Mouse (Mus musculus) thymus, postnatal 36 days (tissue): ENCODE results near the gene Cep295.
"Not testable (repeated sequence)": the region's sequence is repeated elsewhere in the genome, so short reads cannot be mapped to it uniquely, and the experiment has no call there.

Experiments used
- DNase-seq, 2 experiments: peaks; one replicate each; pipeline ENCODE4 v3.0.0; 2022; ENCODE audit warnings: mixed read lengths in 2 of 2

Cep295 gene

GRCm38 (mm10) chr9:15357484-15358275 lies at the start of gene Cep295:
Cep295 (minus strand) TSS chr9:15357788.
- DNase-seq = peak; percentile 96

DNA sequence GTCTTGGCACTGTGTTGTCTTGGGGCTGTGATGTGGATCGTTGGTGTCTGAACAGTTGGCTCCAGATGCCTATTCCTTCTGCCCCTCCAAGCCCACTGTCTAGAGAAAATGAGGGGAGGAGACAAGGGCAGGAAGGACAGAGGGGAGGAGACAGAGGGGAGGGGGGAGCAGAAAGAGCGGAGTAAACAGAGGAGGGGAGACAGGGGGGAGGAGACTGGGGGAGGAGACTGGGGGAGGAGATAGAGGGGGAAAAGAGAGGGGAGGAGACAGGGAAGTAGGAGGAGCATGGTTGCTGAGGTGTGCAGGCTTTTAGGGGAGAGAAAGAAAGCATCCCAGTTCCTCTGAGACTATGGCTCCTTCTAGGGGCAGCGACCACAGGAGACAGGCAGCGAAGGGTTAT lies 40.0 kb upstream of the Cep295 start:
- no peak for DNase-seq

DNA sequence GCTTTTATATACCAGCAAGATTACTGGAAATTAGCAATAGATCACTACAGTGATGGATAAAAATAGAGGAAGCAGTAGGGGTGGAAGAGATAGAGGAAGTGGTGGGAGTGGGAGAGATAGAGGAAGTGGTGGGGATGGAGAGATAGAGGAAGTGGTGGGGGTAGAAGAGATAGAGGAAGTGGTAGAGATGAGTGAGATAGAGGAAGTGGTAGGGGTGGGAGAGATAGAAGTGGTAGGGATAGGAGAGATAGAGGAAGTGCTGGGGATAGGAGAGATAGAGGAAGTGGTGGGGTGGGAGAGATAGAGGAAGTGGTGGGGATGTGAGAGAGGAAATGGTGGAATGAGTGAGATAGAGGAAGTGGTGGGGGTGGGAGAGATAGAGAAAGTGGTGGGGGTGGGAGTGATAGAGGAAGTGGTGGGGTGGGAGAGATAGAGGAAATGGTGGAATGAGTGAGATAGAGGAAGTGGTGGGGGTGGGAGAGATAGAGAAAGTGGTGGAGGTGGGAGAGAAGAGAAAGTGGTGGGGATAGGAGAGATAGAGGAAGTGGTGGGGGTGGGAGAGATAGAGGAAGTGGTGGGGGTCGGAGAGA lies 37.9 kb upstream of the Cep295 start:
- DNase-seq = no peak

- DNase-seq = no peak
Measured at GRCm38 (mm10) chr9:15387075-15387643, 29.6 kb upstream of the Cep295 start.

- no peak for DNase-seq
Measured at GRCm38 (mm10) chr9:15384266-15384665, 26.7 kb upstream of the Cep295 start.

DNA sequence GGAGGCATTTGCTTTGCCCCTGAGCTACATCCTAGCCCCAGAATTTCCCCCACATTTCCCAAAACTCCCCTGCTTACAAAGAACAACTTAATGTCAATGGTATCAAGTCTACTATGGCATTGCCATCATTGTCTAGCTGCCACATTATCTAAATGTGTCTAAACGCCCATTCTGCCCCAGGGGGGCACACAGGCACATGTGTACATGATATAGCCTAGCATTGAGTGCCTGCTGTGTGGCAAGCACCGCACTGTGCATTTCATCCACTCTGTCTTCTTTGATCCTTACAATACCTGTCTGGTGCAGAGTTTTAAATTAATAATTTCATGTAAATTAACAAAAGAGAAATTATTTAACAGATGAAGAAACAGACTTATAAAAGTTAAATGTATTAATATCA lies 8.7 kb upstream of the Cep295 start:
- DNase-seq = no peak

GRCm38 (mm10) chr9:15365856-15366255 lies 8.3 kb upstream of the Cep295 start:
- DNase-seq = no peak

- DNase-seq = no peak
Measured at GRCm38 (mm10) chr9:15364843-15365242, 7.3 kb upstream of the Cep295 start.

DNA sequence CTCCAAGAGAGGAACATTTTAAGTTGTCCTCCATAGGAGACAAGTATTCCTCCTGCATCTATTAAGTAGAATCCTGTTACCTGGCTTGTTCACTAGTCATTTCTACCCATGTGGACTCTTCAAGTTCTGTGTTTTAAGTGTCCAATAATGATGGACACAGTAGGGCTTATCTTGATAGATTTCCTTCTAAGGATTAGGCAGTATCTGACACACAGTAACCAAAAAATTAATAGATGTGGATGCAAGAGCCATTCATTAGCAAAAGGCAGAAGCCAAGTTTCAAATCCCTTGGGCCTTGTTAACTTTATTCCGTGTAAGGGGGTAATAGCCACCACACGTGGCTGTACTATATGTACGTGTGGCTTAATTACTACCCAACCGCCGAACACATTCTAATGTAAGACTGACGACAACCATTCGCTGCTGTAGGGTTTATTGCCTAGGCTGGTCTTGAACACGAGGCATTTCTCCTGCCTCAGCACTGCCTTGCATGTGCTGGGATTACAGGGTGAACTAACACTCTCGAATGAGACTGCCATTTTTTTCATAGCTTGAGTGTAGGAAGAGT lies 588 bp downstream of the Cep295 start:
- no peak for DNase-seq

GRCm38 (mm10) chr9:15349925-15350324 lies 7.7 kb downstream of the Cep295 start:
- DNase-seq = no peak

DNA sequence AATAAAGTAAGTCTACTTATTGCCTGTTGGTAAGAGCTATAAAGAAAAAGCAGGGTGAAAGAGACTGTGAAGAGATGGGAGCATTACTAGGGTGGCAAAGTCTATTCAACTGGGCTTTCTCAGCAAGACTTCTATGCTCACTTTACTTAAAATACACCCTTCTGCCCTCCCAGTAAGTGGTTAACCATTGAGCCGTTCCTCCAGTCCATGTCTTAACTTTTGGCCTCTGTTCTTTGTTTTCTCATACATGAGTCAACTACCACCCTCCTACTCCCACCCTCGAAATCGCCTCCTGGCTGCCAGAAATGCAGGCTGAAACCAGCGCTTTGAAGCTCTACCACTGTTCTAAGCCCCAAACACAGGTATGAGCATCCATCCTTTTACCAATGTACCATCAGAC lies 19.8 kb downstream of the Cep295 start:
- no peak for DNase-seq

GRCm38 (mm10) chr9:15318170-15318742 lies 39.3 kb downstream of the Cep295 start:
- no peak for DNase-seq

DNA sequence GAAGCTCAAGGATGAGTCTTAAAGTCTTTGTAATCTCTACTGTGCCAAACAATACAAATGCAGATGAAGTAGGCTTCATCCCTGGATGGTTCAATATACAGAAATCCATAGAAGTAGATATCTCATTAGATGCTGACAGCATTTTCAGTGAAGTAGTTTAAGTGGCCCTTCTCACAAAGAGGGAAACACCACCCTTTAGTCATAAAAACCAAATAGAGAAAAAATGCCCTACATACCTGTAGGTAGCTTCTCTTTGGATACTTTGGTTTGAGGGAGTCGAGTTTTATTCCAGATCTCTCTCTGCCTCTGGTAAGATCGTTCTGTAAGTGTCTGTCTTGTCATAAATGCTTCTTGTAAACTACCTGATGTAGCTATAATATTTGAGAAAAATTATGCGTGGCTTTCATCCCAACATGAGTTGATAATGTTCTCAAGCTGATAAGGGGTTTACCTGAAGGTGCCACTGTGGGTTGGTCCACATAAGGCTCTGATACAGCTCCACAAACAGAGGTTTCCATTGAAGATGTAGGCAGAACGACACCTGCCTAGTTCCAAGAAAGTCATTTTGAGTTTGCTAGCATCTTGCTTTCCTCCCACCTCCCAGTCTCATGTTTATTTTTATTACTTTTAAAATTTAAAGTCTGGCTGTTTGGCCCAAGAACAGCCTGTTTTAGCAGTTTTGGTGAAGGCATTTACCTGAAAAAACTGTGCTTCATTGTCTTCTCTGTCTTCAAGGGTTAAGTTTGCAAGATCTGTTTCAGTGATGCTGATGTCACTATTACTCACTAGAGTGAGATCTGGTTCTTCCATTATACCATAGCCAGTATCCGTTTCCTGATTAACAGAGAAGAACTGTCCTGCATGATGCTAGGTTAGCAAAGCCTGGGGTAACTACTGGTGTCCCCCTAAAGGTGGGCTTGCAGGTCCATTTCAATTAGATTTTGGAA lies 40.1 kb downstream of the Cep295 start:
- no peak for DNase-seq

DNA sequence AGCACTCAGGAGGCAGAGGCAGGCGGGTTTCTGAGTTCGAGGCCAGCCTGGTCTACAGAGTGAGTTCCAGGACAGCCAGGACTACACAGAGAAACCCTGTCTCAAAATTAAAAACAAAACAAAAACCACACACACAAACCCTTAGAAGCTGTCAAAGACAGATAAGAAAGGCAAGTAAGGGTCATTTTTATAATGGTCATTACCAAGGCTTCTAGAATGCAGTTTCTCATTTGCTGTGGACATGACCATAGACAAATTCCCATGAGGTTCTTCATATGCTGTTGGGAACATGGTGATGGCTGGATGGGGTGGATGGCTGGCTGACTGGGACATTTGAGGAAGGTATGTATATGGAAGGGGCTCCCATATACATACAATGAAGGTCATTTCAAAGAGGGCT lies 41.3 kb downstream of the Cep295 start:
- not testable (repeated sequence) for DNase-seq

GRCm38 (mm10) chr9:15314619-15315018 lies 43.0 kb downstream of the Cep295 start:
- DNase-seq = no peak

DNA sequence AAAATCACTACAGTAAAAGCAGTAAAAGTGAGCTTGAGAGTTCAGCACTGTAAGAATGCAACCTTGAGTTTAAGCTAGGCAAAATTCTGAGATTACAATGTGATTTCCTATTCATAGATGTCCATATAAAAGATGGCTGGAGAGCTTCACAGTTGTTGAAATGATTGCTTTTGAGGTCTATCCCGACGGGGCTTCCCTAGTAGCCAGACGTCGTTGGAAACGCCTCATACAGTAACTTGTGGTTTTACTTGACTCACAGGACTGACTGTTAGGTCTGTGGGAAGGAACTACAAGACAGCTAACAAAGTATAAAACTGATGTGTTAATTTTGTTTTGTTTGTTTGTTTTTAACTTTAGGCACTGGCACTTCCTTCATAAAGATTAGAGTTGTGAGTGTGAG lies 44.0 kb downstream of the Cep295 start:
- DNase-seq = no peak

DNA sequence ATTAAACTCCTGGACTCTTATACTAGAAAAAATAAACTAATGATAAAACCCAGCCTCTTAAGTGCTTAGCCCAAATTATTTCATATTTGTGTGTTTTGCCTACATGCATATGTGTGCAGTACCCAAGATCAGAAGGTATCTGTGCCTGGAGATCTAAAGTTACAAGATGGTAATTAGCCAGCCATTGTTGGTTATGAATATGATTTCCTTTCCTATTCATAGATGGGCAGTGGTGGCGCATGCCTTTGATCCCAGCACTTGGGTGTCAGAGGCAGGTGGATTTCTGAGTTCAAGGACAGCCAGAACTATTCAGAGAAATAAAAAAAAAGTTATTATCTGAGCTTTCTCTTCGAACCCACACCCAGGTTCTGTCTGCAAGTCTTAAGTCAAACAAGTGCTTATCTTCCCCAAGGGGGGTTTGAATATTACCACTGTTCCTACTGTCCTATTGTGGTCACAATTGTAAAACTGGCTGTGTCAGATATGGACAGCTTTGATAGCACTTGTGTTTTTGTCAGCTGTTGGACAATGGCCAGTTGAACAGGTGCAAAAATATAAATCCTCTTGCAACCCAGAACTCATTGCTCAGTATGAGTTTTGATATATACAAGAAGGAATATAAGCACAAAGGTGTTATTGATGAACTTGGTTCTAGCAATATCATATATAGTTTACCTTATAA lies 45.4 kb downstream of the Cep295 start:
- DNase-seq = no peak

GRCm38 (mm10) chr9:15310179-15310578 lies 47.4 kb downstream of the Cep295 start:
- DNase-seq = no peak

DNA sequence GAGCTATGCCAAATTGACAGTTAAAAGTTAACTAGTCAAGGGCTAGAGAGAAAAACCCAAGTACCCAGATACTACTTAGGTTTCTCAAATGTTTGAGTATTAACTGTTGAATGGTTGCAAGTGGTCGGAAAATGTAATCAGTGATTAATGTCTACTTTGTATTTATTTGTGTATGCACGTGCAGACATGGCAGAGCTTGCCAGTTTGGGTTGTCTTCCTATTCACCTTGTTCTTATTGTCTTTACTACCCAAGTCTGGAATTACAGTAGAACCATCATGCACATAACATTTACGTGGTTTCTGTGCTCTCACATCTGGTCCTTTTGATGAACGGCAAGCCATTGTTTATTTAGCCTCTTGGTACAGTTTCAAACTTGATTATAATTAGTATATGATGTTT lies 48.2 kb downstream of the Cep295 start:
- DNase-seq = no peak

- no peak for DNase-seq
Measured at GRCm38 (mm10) chr9:15308254-15308653, 49.3 kb downstream of the Cep295 start.

GRCm38 (mm10) chr9:15307257-15307656 lies 50.3 kb downstream of the Cep295 start:
- no peak for DNase-seq
